Mouse (Mus musculus) heart, embryonic 14.5 days (tissue): ENCODE measurements around the gene Cfap100. TPM values are rescaled to one million over a fixed set of nuclear protein-coding genes. Genes with fewer than 3 reads are reported as not detected.

Source experiments
- ATAC-seq: fragments of 200-750 bp; cut with Nextera tagmentation; 2 replicates; pipeline ENCODE4 v1.8.0; 2017; ENCODE audit warnings: low read depth, moderate TSS enrichment; ENCODE audit not compliant: insufficient number of reproducible peaks, insufficient read depth, low FRiP score
- H3K27ac ChIP-seq, 2 experiments: fragments of 200-500 bp in 1 of 2; fragments of 300-500 bp in 1 of 2; sonication (generic) in 1 of 2; replicated peaks in 1 of 2; 2 replicates each; pipeline ENCODE4 v1.5.1; 2012 to 2014; ENCODE audit warnings: low read depth in 2 of 2, low read length in 2 of 2, control low read depth in 1 of 2, mild to moderate bottlenecking in 1 of 2, mixed read lengths in 1 of 2; ENCODE audit not compliant: control insufficient read depth in 1 of 2, insufficient read depth in 1 of 2
- H3K27me3 ChIP-seq: fragments of 300-500 bp; sonication (generic); 2 replicates; pipeline ENCODE4 v1.6.1; 2014; ENCODE audit warnings: mild to moderate bottlenecking, low read length, control low read depth; ENCODE audit not compliant: control insufficient read depth, insufficient read depth
- H3K36me3 ChIP-seq: fragments of 300-500 bp; sonication (generic); 2 replicates; pipeline ENCODE4 v1.6.1; 2014; ENCODE audit warnings: mild to moderate bottlenecking, control low read depth, low read length, mixed read lengths; ENCODE audit not compliant: control insufficient read depth, insufficient read depth
- H3K4me1 ChIP-seq, 2 experiments: fragments of 200-500 bp in 1 of 2; fragments of 300-500 bp in 1 of 2; sonication (generic) in 1 of 2; 2 replicates each; pipeline ENCODE4 v1.6.1; 2012 to 2014; ENCODE audit warnings: low read length in 2 of 2, control low read depth in 1 of 2, mixed read lengths in 1 of 2; ENCODE audit not compliant: control insufficient read depth in 2 of 2, insufficient read depth in 2 of 2
- H3K4me2 ChIP-seq: fragments of 300-500 bp; sonication (generic); 2 replicates; pipeline ENCODE4 v1.6.1; 2014; ENCODE audit warnings: mild to moderate bottlenecking, low read length
- H3K4me3 ChIP-seq, 2 experiments: fragments of 200-500 bp in 1 of 2; fragments of 300-500 bp in 1 of 2; sonication (generic) in 1 of 2; 2 replicates each; pipeline ENCODE4 v1.5.1; 2012 to 2014; ENCODE audit warnings: low read length in 2 of 2, mild to moderate bottlenecking in 2 of 2, control low read depth in 1 of 2, low read depth in 1 of 2, moderate library complexity in 1 of 2; ENCODE audit not compliant: control insufficient read depth in 1 of 2, insufficient read depth in 1 of 2
- H3K9ac ChIP-seq: fragments of 300-500 bp; sonication (generic); 2 replicates; pipeline ENCODE4 v1.6.1; 2014; ENCODE audit warnings: mild to moderate bottlenecking, low read length
- H3K9me3 ChIP-seq: fragments of 300-500 bp; sonication (generic); 2 replicates; pipeline ENCODE4 v1.6.1; 2016; ENCODE audit warnings: low read length, control low read depth; ENCODE audit not compliant: control insufficient read depth
- WGBS: fragments of 180-500 bp; shearing (Covaris S2); extraction: QIAGEN DNeasy Blood & Tissue Kit; methylation state at CpG from one replicate; pipeline ENCODE4 v1.1.7; 2014; 5-methylcytosine and 5-hydroxymethylcytosine counted together
- polyA plus RNA-seq: library from polyadenylated mRNA; unstranded; fragments of >200 nt; fragmentation: Nextera tagmentation; extraction: Ambion mirVana; gene quantifications from 2 replicates; pipeline ENCODE4 v1.2.1, GENCODE M21; 2014

Gene Cfap100
- polyA plus RNA-seq: 0.24 and 0.30 TPM in 2 replicates

GRCm38 (mm10) chr6:90428380-90428974 is at the start of gene Cfap100:
Gene Cfap100, minus strand, starts transcription at chr6:90428797.
- Histone ChIP-seq H3K9me3 (no peaks in the 10 kb centered on the region), H3K27ac (no peak within 1 kb of the TSS), H3K4me2 (peak within 1 kb of the TSS; percentile 85), H3K27me3 (peaks cover 13% of the 10 kb centered on the region), H3K9ac (peak within 1 kb of the TSS; percentile 66), H3K4me3 (peak within 1 kb of the TSS; percentile 45 to 49), H3K4me1 (peaks cover 5 to 10% of the 10 kb centered on the region in 2 experiments; a peak in 3 of 4 replicates), H3K36me3 (no peaks in the 10 kb centered on the region)
- under 1% methylated on average over 31 of the region's 31 CpGs for WGBS
- ATAC-seq: peak; percentile 73; the same call in 1 of the 2 replicates

GRCm38 (mm10) chr6:90476941-90477518 is 48.4 kb upstream of the Cfap100 start:
- Histone ChIP-seq H3K4me3 (no peak overlapping the region), H3K9me3 (no peaks in the 10 kb centered on the region), H3K9ac (0 out of 2 replicates have a peak overlapping the region, but pooled peaks have one; percentile 34), H3K27ac (no peak overlapping the region; a peak in 1 of 4 replicates), H3K36me3 (0 out of 2 replicates have a peak, but pooled peaks cover 6% of the 10 kb centered on the region), H3K4me2 (peak overlapping the region; percentile 33), H3K4me1 (peaks cover 10 to 16% of the 10 kb centered on the region in 2 experiments), H3K27me3 (no peaks in the 10 kb centered on the region)
- 28% methylated on average over 14 of the region's 14 CpGs for WGBS
- no peak for ATAC-seq

- no peaks in the 10 kb centered on the region for H3K27me3 ChIP-seq
- H3K4me2 ChIP-seq: no peak overlapping the region
- no peak overlapping the region for H3K9ac ChIP-seq
- ATAC-seq: no peak
- H3K9me3 ChIP-seq: no peaks in the 10 kb centered on the region
- H3K4me1 ChIP-seq: peaks cover 17 to 25% of the 10 kb centered on the region in 2 experiments
- H3K36me3 ChIP-seq: 0 out of 2 replicates have a peak, but pooled peaks cover 6% of the 10 kb centered on the region
- no peak overlapping the region for H3K4me3 ChIP-seq
- 87% methylated on average over 3 of the region's 3 CpGs for WGBS
- H3K27ac ChIP-seq: no peak overlapping the region
Measured at GRCm38 (mm10) chr6:90475854-90476212, 47.2 kb upstream of the Cfap100 start.

GRCm38 (mm10) chr6:90475176-90475853 is 46.7 kb upstream of the Cfap100 start:
- no peak for ATAC-seq
- no peak overlapping the region for H3K27ac ChIP-seq
- H3K4me2 ChIP-seq: no peak overlapping the region
- H3K9ac ChIP-seq: no peak overlapping the region
- 0 out of 2 replicates have a peak, but pooled peaks cover 6% of the 10 kb centered on the region for H3K36me3 ChIP-seq
- WGBS: 80% methylated on average over 4 of the region's 4 CpGs
- H3K9me3 ChIP-seq: no peaks in the 10 kb centered on the region
- no peaks in the 10 kb centered on the region for H3K27me3 ChIP-seq
- peaks cover 20 to 26% of the 10 kb centered on the region in 2 experiments for H3K4me1 ChIP-seq
- H3K4me3 ChIP-seq: no peak overlapping the region

- ATAC-seq: no peak
- WGBS: 82% methylated on average over 3 of the region's 3 CpGs
- Histone ChIP-seq H3K27me3 (no peaks in the 10 kb centered on the region), H3K9ac (no peak overlapping the region), H3K36me3 (0 out of 2 replicates have a peak, but pooled peaks cover 6% of the 10 kb centered on the region), H3K4me1 (peaks cover 20 to 26% of the 10 kb centered on the region in 2 experiments), H3K9me3 (no peaks in the 10 kb centered on the region), H3K4me3 (no peak overlapping the region), H3K4me2 (no peak overlapping the region), H3K27ac (no peak overlapping the region)
Measured at GRCm38 (mm10) chr6:90474361-90474750, 45.8 kb upstream of the Cfap100 start.

- ATAC-seq: no peak
- H3K4me1 ChIP-seq: peaks cover 20 to 26% of the 10 kb centered on the region in 2 experiments
- no peak overlapping the region for H3K9ac ChIP-seq
- no peak overlapping the region for H3K4me3 ChIP-seq
- no peak overlapping the region for H3K27ac ChIP-seq
- H3K27me3 ChIP-seq: no peaks in the 10 kb centered on the region
- H3K4me2 ChIP-seq: no peak overlapping the region
- 93% methylated on average over 24 of the region's 24 CpGs for WGBS
- no peaks in the 10 kb centered on the region for H3K9me3 ChIP-seq
- H3K36me3 ChIP-seq: 0 out of 2 replicates have a peak, but pooled peaks cover 6% of the 10 kb centered on the region
Measured at GRCm38 (mm10) chr6:90473630-90474360, 45.2 kb upstream of the Cfap100 start.

- ATAC-seq: no peak
- Histone ChIP-seq H3K27ac (no peak overlapping the region), H3K9ac (no peak overlapping the region), H3K9me3 (no peaks in the 10 kb centered on the region), H3K4me3 (no peak overlapping the region), H3K27me3 (no peaks in the 10 kb centered on the region), H3K36me3 (peaks cover 13% of the 10 kb centered on the region), H3K4me1 (peaks cover 20 to 26% of the 10 kb centered on the region in 2 experiments), H3K4me2 (no peak overlapping the region)
- WGBS: 90% methylated on average over 3 of the region's 3 CpGs
Measured at GRCm38 (mm10) chr6:90472697-90473096, 44.1 kb upstream of the Cfap100 start.
